Mouse (Mus musculus): Measurements from ENCODE around the gene Bckdhb.
"Not testable (repeated sequence)": the region's sequence is repeated elsewhere in the genome, so short reads cannot be mapped to it uniquely, and the experiment has no call there.

The Bckdhb gene

DNA sequence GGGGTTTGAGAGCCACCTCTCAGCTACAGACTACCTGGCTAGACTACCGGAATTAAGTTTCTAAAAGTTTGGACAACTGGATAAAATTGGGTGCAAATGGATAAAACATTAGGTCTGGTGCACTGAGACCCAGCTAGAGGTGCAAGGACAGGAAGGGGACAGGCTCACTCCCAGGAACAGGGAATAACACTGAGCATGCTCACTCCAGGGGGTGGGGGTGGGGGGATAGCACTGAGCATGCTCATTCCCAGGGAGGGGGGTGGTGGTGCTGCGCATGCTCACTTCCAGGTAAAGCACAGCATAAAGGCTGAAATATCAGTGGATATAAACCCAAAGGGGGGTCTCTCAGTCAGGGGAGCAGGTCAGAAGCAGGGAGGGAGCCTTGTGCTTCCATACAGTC, 120.7 kb downstream of the Bckdhb start:
- DNase-seq (ENCODE audit: low read depth) = no peak

DNA sequence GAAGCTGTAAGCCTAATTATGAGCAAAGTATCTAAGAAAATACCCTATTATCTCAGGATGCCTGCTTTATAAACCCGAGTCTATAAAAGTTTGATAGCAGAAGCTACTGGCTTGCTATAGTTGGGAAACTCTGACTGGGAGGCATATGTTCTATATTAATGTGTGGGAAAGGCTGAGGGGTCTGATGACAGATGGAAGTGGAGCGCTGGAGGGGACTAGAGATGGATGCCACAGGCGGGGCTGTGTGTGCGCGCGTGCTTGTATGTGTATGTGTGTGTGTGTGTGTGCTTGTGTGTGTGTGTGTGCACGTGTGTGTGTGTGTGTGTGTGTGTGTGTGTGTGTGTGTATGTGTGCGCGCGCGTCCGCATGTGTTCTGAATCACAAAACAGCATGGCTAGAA, 121.4 kb downstream of the Bckdhb start:
- DNase-seq (ENCODE audit: low read depth) = no peak

GRCm38 (mm10) chr9:84046961-84047360, 122.0 kb downstream of the Bckdhb start:
- DNase-seq (ENCODE audit: low read depth) = no peak

DNA sequence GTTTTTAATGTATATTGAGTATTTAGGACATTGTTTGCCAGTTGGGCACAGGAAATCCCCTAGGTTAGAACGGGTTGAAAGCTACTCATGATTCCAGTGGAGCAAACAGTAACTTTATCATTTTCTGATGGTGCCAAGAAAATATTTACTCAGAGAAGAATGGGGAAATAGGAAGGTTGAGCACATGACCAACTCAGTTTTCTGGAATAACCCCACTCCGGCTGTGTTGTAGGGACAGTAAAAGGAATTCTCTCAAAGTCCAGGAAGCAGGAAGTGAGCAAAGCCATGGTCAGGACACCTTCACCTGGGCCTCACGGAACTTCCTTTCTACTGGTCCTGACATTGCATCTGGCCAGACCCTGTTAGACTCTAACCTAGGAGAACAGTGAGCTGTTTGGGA, 122.5 kb downstream of the Bckdhb start:
- no peak for DNase-seq (ENCODE audit: low read depth)

GRCm38 (mm10) chr9:84049142-84049541, 124.2 kb downstream of the Bckdhb start:
- DNase-seq (ENCODE audit: low read depth) = no peak

DNA sequence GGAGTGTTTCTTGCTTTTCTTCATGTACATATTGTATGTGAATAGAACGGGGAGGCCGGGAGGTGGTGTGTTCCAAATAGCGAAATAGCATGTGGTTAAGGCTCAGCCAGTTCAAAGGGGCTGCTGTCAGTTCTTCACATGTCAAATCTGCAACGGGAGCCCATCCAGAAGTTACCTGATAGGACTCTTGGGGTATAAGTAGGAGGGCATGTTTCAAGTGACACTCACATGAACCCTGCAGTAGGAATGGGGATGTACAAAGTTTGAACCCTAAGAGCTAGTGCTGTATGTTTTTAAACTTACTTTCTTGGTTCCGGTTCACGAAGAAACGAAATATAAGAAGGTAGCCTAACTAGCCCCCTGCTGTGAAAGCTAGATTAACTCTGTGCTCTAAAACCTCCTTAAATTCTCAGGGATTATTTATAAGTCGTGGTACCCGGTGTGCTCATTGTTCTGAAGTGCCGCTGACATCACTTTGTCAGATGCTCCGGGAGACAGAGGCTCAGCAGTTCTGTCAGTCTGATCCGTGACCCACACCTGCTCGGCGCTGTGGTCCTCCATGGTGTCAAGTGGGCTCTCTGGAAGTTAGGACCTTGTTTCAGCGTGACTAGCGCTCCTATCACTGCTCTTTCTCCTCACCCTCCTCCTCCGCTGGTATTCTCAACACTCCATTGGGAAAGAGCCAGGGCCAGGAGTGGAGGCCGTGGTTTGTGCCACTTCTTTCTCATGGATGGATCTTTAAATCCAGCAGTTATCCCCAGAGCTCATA, 126.1 kb downstream of the Bckdhb start:
- DNase-seq (ENCODE audit: low read depth) = no peak

GRCm38 (mm10) chr9:84055125-84055807, 130.3 kb downstream of the Bckdhb start:
- no peak for DNase-seq (ENCODE audit: low read depth)

GRCm38 (mm10) chr9:84060781-84061180, 135.8 kb downstream of the Bckdhb start:
- DNase-seq (ENCODE audit: low read depth) = not testable (repeated sequence)

- no peak for DNase-seq (ENCODE audit: low read depth)
Measured at GRCm38 (mm10) chr9:84063617-84064016, 138.7 kb downstream of the Bckdhb start.

DNA sequence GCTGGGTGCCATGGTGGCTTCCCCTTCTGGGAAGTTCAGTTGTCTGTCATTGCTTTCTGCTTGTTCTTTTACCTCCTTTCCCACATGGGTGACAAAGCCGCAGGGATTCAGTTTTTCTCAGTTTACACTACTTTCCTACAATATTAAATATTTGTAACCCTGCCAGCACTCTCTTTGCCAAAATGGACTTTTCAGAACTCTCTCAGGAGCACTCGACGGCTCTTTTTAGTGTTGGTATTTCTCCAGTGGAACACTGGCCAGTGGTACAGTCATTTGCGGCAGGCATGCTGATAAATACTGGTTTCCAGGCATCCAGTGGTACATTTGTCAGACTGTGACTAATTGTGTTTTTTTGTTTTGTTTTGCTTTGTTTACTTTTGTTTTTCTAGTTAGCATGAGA, 139.2 kb downstream of the Bckdhb start:
- no peak for DNase-seq (ENCODE audit: low read depth)

GRCm38 (mm10) chr9:84070247-84070646, 145.3 kb downstream of the Bckdhb start:
- no peak for DNase-seq (ENCODE audit: low read depth)

- no peak for DNase-seq (ENCODE audit: low read depth)
Measured at GRCm38 (mm10) chr9:84070740-84071139, 145.8 kb downstream of the Bckdhb start.

DNA sequence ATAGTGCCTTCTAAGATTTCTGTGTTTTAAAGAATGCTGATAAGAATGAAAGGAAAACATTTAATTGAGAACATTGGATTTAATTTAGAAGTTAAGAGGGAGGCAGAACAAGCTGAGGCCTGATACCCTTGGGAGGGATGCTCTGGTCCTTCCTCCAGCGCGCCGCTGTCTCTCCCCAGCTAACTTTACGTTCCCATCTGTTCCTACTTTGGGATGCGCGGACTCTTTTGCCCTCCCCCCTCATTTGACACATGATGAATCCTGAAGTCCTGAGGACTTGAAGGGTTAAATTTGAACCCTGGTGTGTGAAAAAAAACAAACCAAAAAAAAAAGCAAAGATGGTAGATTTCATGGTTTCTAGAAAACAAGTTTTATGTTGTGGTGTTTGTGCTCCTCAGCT, 147.6 kb downstream of the Bckdhb start:
- no peak for DNase-seq (ENCODE audit: low read depth)

- no peak for DNase-seq (ENCODE audit: low read depth)
Measured at GRCm38 (mm10) chr9:84073237-84073636, 148.3 kb downstream of the Bckdhb start.

- DNase-seq (ENCODE audit: low read depth) = no peak
Measured at GRCm38 (mm10) chr9:84083551-84083950, 158.6 kb downstream of the Bckdhb start.

DNA sequence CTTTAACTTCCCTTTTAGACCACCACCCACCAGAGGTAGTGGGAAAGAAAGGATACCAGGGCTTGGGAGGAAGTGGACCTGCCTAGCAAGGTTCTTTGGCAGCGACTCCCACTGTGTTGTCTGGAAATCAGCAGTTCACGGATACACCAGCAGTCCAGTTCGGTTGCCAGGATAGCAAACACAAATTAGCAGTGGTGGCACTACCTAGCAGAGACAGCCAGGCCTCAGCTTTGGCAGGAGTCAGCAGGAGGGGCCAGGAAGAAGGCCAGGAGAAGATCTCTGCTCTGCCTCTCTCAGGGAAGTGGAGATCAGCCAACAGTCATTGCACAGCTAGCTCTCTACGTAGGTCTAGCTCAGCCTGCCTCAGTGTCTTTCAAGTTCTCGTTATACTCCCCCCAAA, 159.7 kb downstream of the Bckdhb start:
- DNase-seq (ENCODE audit: low read depth) = no peak

DNA sequence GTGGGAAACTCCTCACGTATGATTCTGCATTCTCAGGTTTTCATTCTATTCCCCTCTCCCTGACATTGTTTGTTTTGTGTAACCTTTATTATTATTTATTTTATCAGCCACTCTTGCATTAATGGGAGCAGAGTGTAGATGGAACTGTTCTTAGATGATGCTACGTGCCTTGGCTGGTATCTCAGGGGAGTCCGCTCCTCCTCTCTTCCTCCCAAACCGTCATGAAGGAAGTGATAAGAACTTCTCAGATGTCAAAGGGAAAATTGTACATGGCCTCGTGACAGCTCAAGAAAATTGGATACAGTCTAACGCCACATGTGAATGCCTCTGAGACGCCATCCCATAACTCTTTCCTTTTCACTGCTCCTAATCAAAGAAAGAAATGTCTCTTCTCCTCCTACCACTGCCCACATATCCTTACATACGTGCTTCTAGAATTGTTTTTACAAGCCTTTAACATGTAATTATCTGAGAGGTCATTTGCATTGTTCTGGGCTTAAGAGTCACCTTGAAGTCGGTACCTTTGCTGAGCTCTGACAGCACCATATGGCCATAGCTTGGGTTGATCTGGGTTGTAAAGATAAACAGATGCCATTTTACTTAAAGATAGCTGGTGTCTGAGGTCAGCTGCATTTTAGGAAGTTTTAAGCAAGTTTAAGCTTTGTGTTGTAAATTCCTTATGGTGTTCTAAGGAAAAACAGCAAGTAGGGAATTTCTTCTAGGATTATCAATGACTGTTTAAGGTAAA, 165.5 kb downstream of the Bckdhb start:
- DNase-seq (ENCODE audit: low read depth) = no peak

- DNase-seq (ENCODE audit: low read depth) = no peak
Measured at GRCm38 (mm10) chr9:84092994-84093393, 168.0 kb downstream of the Bckdhb start.

DNA sequence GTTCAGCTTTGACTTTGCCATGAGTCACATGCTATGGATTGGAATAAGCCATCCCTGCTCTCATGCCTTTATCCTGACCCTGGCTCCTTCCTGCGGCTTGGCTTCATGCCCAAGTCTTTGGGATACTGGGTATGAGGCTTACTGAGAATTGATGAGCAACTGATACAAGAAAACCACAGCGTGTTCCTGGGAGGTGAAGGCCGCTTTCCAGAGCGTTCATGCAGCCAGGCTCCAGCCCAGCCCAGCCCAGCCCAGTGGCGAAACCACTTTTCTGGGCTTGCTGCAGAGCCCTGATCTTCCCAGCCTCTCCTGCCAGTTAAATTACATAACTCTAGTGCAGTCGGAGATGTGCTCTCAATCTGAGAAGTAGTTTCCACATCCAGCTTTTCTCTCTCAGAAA, 169.2 kb downstream of the Bckdhb start:
- no peak for DNase-seq (ENCODE audit: low read depth)

DNA sequence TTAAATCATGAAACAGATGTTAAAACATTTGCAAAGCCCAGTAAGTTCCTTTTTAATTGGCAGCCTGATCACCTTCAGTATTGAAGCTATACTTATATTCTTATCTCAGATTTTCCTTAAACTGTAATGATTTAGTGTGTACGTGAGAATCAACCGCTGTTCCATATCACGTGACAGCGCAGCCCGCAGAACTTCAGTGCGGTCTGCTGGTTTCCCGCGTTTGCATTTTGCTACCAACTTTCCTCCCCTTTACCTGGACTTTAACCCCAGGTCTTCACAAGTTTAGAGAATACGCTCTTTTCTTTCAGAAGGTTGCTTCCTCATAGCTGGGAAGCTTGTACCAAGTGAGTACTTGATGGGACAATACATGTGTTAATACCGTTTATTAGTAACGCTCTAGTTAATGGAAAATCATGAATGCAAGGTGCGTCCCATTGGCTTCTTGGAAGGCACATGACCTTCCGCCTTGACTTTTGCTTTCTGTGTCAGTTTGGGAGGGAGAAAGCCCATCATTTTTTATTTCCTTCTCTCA, 171.6 kb downstream of the Bckdhb start:
- DNase-seq (ENCODE audit: low read depth) = no peak

DNA sequence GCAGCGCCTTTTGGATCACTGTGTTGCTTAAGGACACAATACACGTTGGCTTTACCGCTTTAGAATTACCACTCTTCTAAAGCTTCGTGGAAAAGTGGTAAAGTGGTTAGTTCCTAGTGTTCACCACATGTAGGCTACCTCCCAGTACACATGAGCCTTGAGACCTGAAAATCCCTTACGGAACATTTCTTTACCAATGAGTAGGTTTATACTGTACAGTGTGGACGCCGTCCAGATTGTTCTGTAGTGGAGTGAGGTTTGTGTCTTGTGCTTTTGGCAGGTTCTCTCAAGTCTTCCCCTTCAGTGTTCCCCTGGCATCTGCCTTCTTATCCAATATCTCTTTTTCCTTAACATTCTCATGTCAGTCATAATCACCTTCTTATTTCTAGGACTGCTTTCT, 178.4 kb downstream of the Bckdhb start:
- no peak for DNase-seq (ENCODE audit: low read depth)

DNA sequence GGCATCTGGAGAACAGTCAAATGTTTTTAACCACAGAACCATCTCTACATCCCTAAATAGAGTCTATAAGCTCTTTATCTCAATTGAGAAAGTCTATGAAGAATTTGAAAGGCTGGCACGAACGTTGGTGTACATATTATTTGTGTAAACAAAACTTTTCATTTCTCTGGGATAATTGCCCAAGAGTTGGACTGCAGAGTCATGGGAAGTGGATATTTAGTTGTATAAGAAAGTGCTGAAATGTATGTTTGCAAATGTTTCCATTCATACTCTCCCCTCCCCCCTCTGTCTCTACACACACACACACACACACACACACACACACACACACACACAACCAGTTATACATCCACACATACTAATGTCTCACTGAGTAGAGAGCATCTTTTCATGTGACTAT, 181.5 kb downstream of the Bckdhb start:
- no peak for DNase-seq (ENCODE audit: low read depth)

Data from induced T-regulatory cell, adult 2 months (primary cell).